Mouse (Mus musculus) embryonic fibroblast, embryonic 13.5 days (primary cell): ENCODE data around the gene Pfkp.

Experiments used
- CTCF ChIP-seq: IDR thresholded peaks from 2 replicates; pipeline ENCODE4 v1.5.1; 2011; ENCODE audit warnings: mild to moderate bottlenecking, control low read depth, low read length, moderate library complexity, borderline replicate concordance; ENCODE audit not compliant: insufficient read depth
- POLR2A ChIP-seq: IDR thresholded peaks from 2 replicates; pipeline ENCODE4 v1.6.1; 2011; ENCODE audit warnings: low read depth, mild to moderate bottlenecking, control low read depth, low read length, moderate library complexity

DNA sequence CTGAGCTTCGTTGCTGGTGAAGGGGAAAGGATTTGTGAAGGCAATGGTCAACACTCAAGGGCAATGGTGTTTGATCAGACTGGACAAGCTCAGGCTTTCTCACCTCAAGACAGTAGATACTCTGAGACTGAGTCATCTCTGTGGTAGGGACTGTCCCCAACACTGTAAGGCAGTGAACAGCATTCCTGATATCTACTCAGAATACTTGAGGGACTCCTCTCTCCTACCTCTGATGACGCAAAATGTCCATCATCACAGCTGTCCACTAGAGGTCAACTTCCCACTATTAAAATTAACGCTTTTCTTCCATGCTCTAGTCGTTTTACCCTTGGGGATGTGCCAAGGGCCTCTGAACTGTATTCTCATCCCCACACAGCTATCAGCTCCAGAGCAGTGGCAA is 53.2 kb downstream of the Pfkp start:
- TF ChIP-seq CTCF (no peak), POLR2A (no peak)
